Mouse (Mus musculus) MEL (cell line): ENCODE data around the gene Bbs9. TPM values are rescaled to one million over a fixed set of nuclear protein-coding genes. Genes with fewer than 3 reads are reported as not detected.

Experiments
- DNase-seq: peaks from one replicate; pipeline ENCODE4 v3.0.0; 2011; ENCODE audit warnings: low read depth, low spot score
- H3K27ac ChIP-seq: 2 replicates; pipeline ENCODE4 v1.5.1; 2012; ENCODE audit warnings: low read depth, mild to moderate bottlenecking, control low read depth, low read length, moderate library complexity; ENCODE audit not compliant: control insufficient read depth
- H3K27me3 ChIP-seq, 2 experiments: fragments of 150-350 bp in 1 of 2; sonication (generic) in 1 of 2; 2 replicates each; pipeline ENCODE4 v1.6.1; 2012; ENCODE audit warnings: low read length in 2 of 2, mild to moderate bottlenecking in 2 of 2, improper control_type of control experiment in 1 of 2, moderate library complexity in 1 of 2; ENCODE audit not compliant: insufficient read depth in 2 of 2, control insufficient read depth in 1 of 2
- H3K36me3 ChIP-seq, 2 experiments: 2 replicates each; pipeline ENCODE4 v1.6.1; 2012 to 2014; ENCODE audit warnings: low read length in 2 of 2, improper control_type of control experiment in 1 of 2, inconsistent platforms in 1 of 2, mild to moderate bottlenecking in 1 of 2; ENCODE audit not compliant: insufficient read depth in 2 of 2, control insufficient read depth in 1 of 2
- H3K4me1 ChIP-seq, 2 experiments: fragments of 150-350 bp in 1 of 2; sonication (generic) in 1 of 2; 2 replicates each; pipeline ENCODE4 v1.6.1; 2012; ENCODE audit warnings: low read length in 2 of 2, improper control_type of control experiment in 1 of 2, mild to moderate bottlenecking in 1 of 2; ENCODE audit not compliant: insufficient read depth in 2 of 2, control insufficient read depth in 1 of 2
- H3K4me3 ChIP-seq, 2 experiments: fragments of 150-350 bp in 1 of 2; sonication (generic) in 1 of 2; 2 replicates each; pipeline ENCODE4 v1.5.1; 2012; ENCODE audit warnings: low read depth in 2 of 2, low read length in 2 of 2, mild to moderate bottlenecking in 2 of 2, moderate library complexity in 2 of 2, control low read depth in 1 of 2, improper control_type of control experiment in 1 of 2; ENCODE audit not compliant: control insufficient read depth in 1 of 2, insufficient read depth in 1 of 2
- H3K79me2 ChIP-seq: 2 replicates; pipeline ENCODE4 v1.6.1; 2012; ENCODE audit warnings: mild to moderate bottlenecking, low read length, moderate library complexity; ENCODE audit not compliant: control insufficient read depth, poor library complexity, insufficient read depth
- H3K9ac ChIP-seq: 2 replicates; pipeline ENCODE4 v1.6.1; 2012; ENCODE audit warnings: low read depth, mild to moderate bottlenecking, control low read depth, low read length, moderate library complexity; ENCODE audit not compliant: control insufficient read depth, poor library complexity, severe bottlenecking
- H3K9me3 ChIP-seq: fragments of 150-350 bp; sonication (generic); replicated peaks from 2 replicates; pipeline ENCODE4 v1.6.1; 2012; ENCODE audit warnings: mild to moderate bottlenecking, low read length, improper control_type of control experiment, moderate library complexity; ENCODE audit not compliant: insufficient read depth
- BHLHE40 ChIP-seq: IDR thresholded peaks from 2 replicates; pipeline ENCODE4 v1.6.1; 2012; ENCODE audit warnings: low read depth, mild to moderate bottlenecking, inconsistent platforms, low read length, improper control_type of control experiment, borderline replicate concordance
- CHD1 ChIP-seq: IDR thresholded peaks from 2 replicates; pipeline ENCODE4 v1.6.1; 2012; ENCODE audit warnings: low read depth, mild to moderate bottlenecking, inconsistent platforms, low read length, improper control_type of control experiment
- CTCF ChIP-seq, 3 experiments: IDR thresholded peaks in 2 of 3; conservative IDR thresholded peaks in 1 of 3; 2 replicates each; pipeline ENCODE4 v1.5.1; 2011 to 2012; ENCODE audit warnings: low read length in 3 of 3, low read depth in 2 of 3, mild to moderate bottlenecking in 2 of 3, improper control_type of control experiment in 1 of 3, inconsistent platforms in 1 of 3, mixed read lengths in 1 of 3, moderate library complexity in 1 of 3; ENCODE audit not compliant: control insufficient read depth in 1 of 3, insufficient read depth in 1 of 3, poor library complexity in 1 of 3, severe bottlenecking in 1 of 3
- E2F4 ChIP-seq: IDR thresholded peaks from 2 replicates; pipeline ENCODE4 v1.6.1; 2011; ENCODE audit warnings: low read depth, low read length, improper control_type of control experiment, borderline replicate concordance
- EP300 ChIP-seq, 2 experiments: IDR thresholded peaks; 2 replicates each; pipeline ENCODE4 v1.6.1; 2011; ENCODE audit warnings: improper control_type of control experiment in 2 of 2, low read length in 2 of 2, low read depth in 1 of 2, mild to moderate bottlenecking in 1 of 2
- ETS1 ChIP-seq: IDR thresholded peaks from 2 replicates; pipeline ENCODE4 v1.6.1; 2012; ENCODE audit warnings: low read depth, mild to moderate bottlenecking, inconsistent platforms, low read length, improper control_type of control experiment, moderate library complexity
- GABPA ChIP-seq: IDR thresholded peaks from 2 replicates; pipeline ENCODE4 v1.6.1; 2012; ENCODE audit warnings: low read depth, mild to moderate bottlenecking, inconsistent platforms, low read length, improper control_type of control experiment, moderate library complexity
- HCFC1 ChIP-seq: IDR thresholded peaks from 2 replicates; pipeline ENCODE4 v1.6.1; 2012; ENCODE audit warnings: low read depth, mild to moderate bottlenecking, inconsistent platforms, low read length, improper control_type of control experiment, moderate library complexity
- JUND ChIP-seq: IDR thresholded peaks from 2 replicates; pipeline ENCODE4 v1.6.1; 2011; ENCODE audit warnings: low read depth, mild to moderate bottlenecking, improper control_type of control experiment, low read length
- KAT2A ChIP-seq: conservative IDR thresholded peaks from 2 replicates; pipeline ENCODE4 v1.6.1; 2012; ENCODE audit warnings: low read depth, low read length, improper control_type of control experiment, inconsistent platforms
- MAFK ChIP-seq: IDR thresholded peaks from 2 replicates; pipeline ENCODE4 v1.6.1; 2011; ENCODE audit warnings: low read depth, mild to moderate bottlenecking, low read length, improper control_type of control experiment, borderline replicate concordance
- MAX ChIP-seq: IDR thresholded peaks from 2 replicates; pipeline ENCODE4 v1.6.1; 2011; ENCODE audit warnings: low read length, improper control_type of control experiment
- MAZ ChIP-seq: IDR thresholded peaks from 2 replicates; pipeline ENCODE4 v1.6.1; 2012; ENCODE audit warnings: low read depth, mild to moderate bottlenecking, inconsistent platforms, low read length, improper control_type of control experiment
- MXI1 ChIP-seq: IDR thresholded peaks from 2 replicates; pipeline ENCODE4 v1.6.1; 2011; ENCODE audit warnings: mild to moderate bottlenecking, low read depth, low read length, improper control_type of control experiment
- MYB ChIP-seq: IDR thresholded peaks from 2 replicates; pipeline ENCODE4 v1.6.1; 2011; ENCODE audit warnings: mild to moderate bottlenecking, low read depth, low read length, improper control_type of control experiment
- MYC ChIP-seq: IDR thresholded peaks from 2 replicates; pipeline ENCODE4 v1.6.1; 2011; ENCODE audit warnings: low read depth, mild to moderate bottlenecking, low read length, improper control_type of control experiment, moderate library complexity
- NELFE ChIP-seq: IDR thresholded peaks from 2 replicates; pipeline ENCODE4 v1.6.1; 2011; ENCODE audit warnings: low read depth, low read length, improper control_type of control experiment
- NRF1 ChIP-seq: IDR thresholded peaks from 2 replicates; pipeline ENCODE4 v1.6.1; 2014; ENCODE audit warnings: low read depth, mild to moderate bottlenecking, inconsistent platforms, low read length, improper control_type of control experiment, moderate library complexity; ENCODE audit not compliant: poor library complexity, insufficient read depth, severe bottlenecking
- POLR2A ChIP-seq, 2 experiments: IDR thresholded peaks; 2 replicates each; pipeline ENCODE4 v1.6.1; 2011 to 2012; ENCODE audit warnings: low read length in 2 of 2, mild to moderate bottlenecking in 2 of 2, control low read depth in 1 of 2, improper control_type of control experiment in 1 of 2, low read depth in 1 of 2, moderate library complexity in 1 of 2; ENCODE audit not compliant: control insufficient read depth in 1 of 2, insufficient read depth in 1 of 2, poor library complexity in 1 of 2
- POLR2AphosphoS2 ChIP-seq: IDR thresholded peaks from 2 replicates; pipeline ENCODE4 v1.6.1; 2011; ENCODE audit warnings: low read length, improper control_type of control experiment
- POLR2AphosphoS5 ChIP-seq: IDR thresholded peaks from 2 replicates; pipeline ENCODE4 v1.6.1; 2012; ENCODE audit warnings: low read depth, borderline replicate concordance, mild to moderate bottlenecking, inconsistent platforms, low read length, moderate library complexity, mixed read lengths
- RAD21 ChIP-seq: IDR thresholded peaks from 2 replicates; pipeline ENCODE4 v1.6.1; 2011; ENCODE audit warnings: mild to moderate bottlenecking, low read depth, low read length, improper control_type of control experiment
- RCOR1 ChIP-seq: IDR thresholded peaks from 2 replicates; pipeline ENCODE4 v1.6.1; 2012; ENCODE audit warnings: low read depth, mild to moderate bottlenecking, inconsistent platforms, low read length, improper control_type of control experiment
- SIN3A ChIP-seq: IDR thresholded peaks from 2 replicates; pipeline ENCODE4 v1.6.1; 2012; ENCODE audit warnings: low read length, improper control_type of control experiment, inconsistent platforms
- SMC3 ChIP-seq: IDR thresholded peaks from 2 replicates; pipeline ENCODE4 v1.6.1; 2011; ENCODE audit warnings: low read depth, low read length, improper control_type of control experiment
- TAL1 ChIP-seq: IDR thresholded peaks from 2 replicates; pipeline ENCODE4 v1.6.1; 2012; ENCODE audit warnings: mild to moderate bottlenecking, inconsistent platforms, low read length, moderate library complexity, mixed read lengths
- TBP ChIP-seq: IDR thresholded peaks from 2 replicates; pipeline ENCODE4 v1.8.0; 2011; ENCODE audit warnings: low read depth, low read length, improper control_type of control experiment
- TCF12 ChIP-seq: IDR thresholded peaks from 2 replicates; pipeline ENCODE4 v1.6.1; 2014; ENCODE audit warnings: low read depth, mild to moderate bottlenecking, inconsistent platforms, low read length, improper control_type of control experiment, moderate library complexity
- UBTF ChIP-seq: IDR thresholded peaks from 2 replicates; pipeline ENCODE4 v1.6.1; 2012; ENCODE audit warnings: low read depth, mild to moderate bottlenecking, inconsistent platforms, low read length, improper control_type of control experiment, moderate library complexity, borderline replicate concordance; ENCODE audit not compliant: insufficient read depth
- USF1 ChIP-seq: IDR thresholded peaks from 2 replicates; pipeline ENCODE4 v1.6.1; 2014; ENCODE audit warnings: low read depth, mild to moderate bottlenecking, inconsistent platforms, low read length, improper control_type of control experiment, moderate library complexity
- USF2 ChIP-seq, 2 experiments: IDR thresholded peaks; 2 replicates each; pipeline ENCODE4 v1.6.1; 2011 to 2012; ENCODE audit warnings: improper control_type of control experiment in 2 of 2, low read length in 2 of 2, borderline replicate concordance in 1 of 2, inconsistent platforms in 1 of 2, low read depth in 1 of 2, mild to moderate bottlenecking in 1 of 2; ENCODE audit not compliant: insufficient read depth in 1 of 2
- ZC3H11A ChIP-seq: IDR thresholded peaks from 2 replicates; pipeline ENCODE4 v1.6.1; 2012; ENCODE audit warnings: low read depth, mild to moderate bottlenecking, inconsistent platforms, low read length, improper control_type of control experiment
- ZKSCAN1 ChIP-seq: IDR thresholded peaks from 2 replicates; pipeline ENCODE4 v1.6.1; 2012; ENCODE audit warnings: low read depth, mild to moderate bottlenecking, inconsistent platforms, low read length, improper control_type of control experiment, moderate library complexity
- ZMIZ1 ChIP-seq: IDR thresholded peaks from 2 replicates; pipeline ENCODE4 v1.6.1; 2012; ENCODE audit warnings: low read depth, mild to moderate bottlenecking, inconsistent platforms, low read length, improper control_type of control experiment, moderate library complexity
- ZNF384 ChIP-seq: IDR thresholded peaks from 2 replicates; pipeline ENCODE4 v1.6.1; 2012; ENCODE audit warnings: low read depth, mild to moderate bottlenecking, inconsistent platforms, low read length, improper control_type of control experiment
- polyA plus RNA-seq, 2 experiments: library from polyadenylated mRNA; stranded (reverse) in 1 of 2; unstranded in 1 of 2; fragments of >175 nt in 1 of 2; fragments of >200 nt in 1 of 2; gene quantifications; 2 replicates each; pipeline versions ENCODE4 v1.2.1 to v1.2.4; 2012; ENCODE audit warnings: low replicate concordance in 2 of 2, low read depth in 1 of 2; ENCODE audit not compliant: insufficient read length in 2 of 2, insufficient read depth in 1 of 2, missing spikeins in 1 of 2
- total RNA-seq: library from RNA; depleted of rRNA; stranded (reverse); fragments of 300-350 nt; gene quantifications from 2 replicates; pipeline ENCODE4 v1.2.3, GENCODE M21; 2012

Gene Bbs9
- total and polyA plus RNA-seq, 3 experiments, result 18.5 to 19.5 TPM; not detected in 1

GRCm38 (mm10) chr9:22429533-22430241 lies 45.8 kb upstream of the Bbs9 start:
- peak overlapping the region; percentile 38 to 45 for H3K4me3 ChIP-seq
- peak; percentile 99 for DNase-seq
- H3K27me3 ChIP-seq, result no peaks in the 10 kb centered on the region
- H3K9ac ChIP-seq, result peak overlapping the region; percentile 42
- H3K79me2 ChIP-seq, result no peaks in the 10 kb centered on the region
- peaks cover 0 to 30% of the 10 kb centered on the region in 2 experiments; a peak in 2 of 4 replicates for H3K36me3 ChIP-seq
- peaks cover 26 to 27% of the 10 kb centered on the region in 2 experiments for H3K4me1 ChIP-seq
- peak overlapping the region; percentile 80 for H3K27ac ChIP-seq
- H3K9me3 ChIP-seq, result no peaks in the 10 kb centered on the region
- TF ChIP-seq POLR2A (IDR thresholded peaks at IDR 0.05; ENCODE audit: control insufficient read depth in 1 of 2, insufficient read depth in 1 of 2, low read depth in 1 of 2, low read length in 2 of 2, poor library complexity in 1 of 2) (peak in 1 of 2 experiments; percentile 42; a peak in 1 of 4 replicates), RAD21 (no peak; the same call in 1 of the 2 replicates), POLR2AphosphoS5 (peak; percentile 66; the same call in 1 of the 2 replicates), MYB (peak; percentile 96), TBP (peak; percentile 61), SIN3A (peak; percentile 99), USF1 (no peak), MYC (peak; percentile 97), MAX (peak; percentile 81), BHLHE40 (peak; percentile 89), ZMIZ1 (peak; percentile 75; the same call in 1 of the 2 replicates), KAT2A (peak; percentile 42), ZNF384 (peak; percentile 63; the same call in 1 of the 2 replicates), GABPA (0 out of 2 replicates have a peak, but pooled peaks have one; percentile 61), CHD1 (peak; percentile 96; the same call in 1 of the 2 replicates), NELFE (peak; percentile 29; the same call in 1 of the 2 replicates), ZC3H11A (no peak; the same call in 1 of the 2 replicates), MAZ (peak; percentile 88), SMC3 (0 out of 2 replicates have a peak, but pooled peaks have one; percentile 20), POLR2AphosphoS2 (peak; percentile 97; the same call in 1 of the 2 replicates), HCFC1 (peak; percentile 71), CTCF (IDR thresholded peaks at IDR 0.05 in 2 of 3, conservative IDR thresholded peaks at IDR 0.05 in 1 of 3; ENCODE audit: control insufficient read depth in 1 of 3, insufficient read depth in 1 of 3, low read depth in 2 of 3, low read length in 3 of 3, poor library complexity in 1 of 3, severe bottlenecking in 1 of 3) (peak in 2 of 3 experiments; percentile 36 to 44; a peak in 3 of 6 replicates), JUND (peak; percentile 82), RCOR1 (peak; percentile 100), ETS1 (peak; percentile 100), E2F4 (0 out of 2 replicates have a peak, but pooled peaks have one; percentile 39), MXI1 (peak; percentile 97), NRF1 (no peak), USF2 (IDR thresholded peaks at IDR 0.05; ENCODE audit: borderline replicate concordance in 1 of 2, insufficient read depth in 1 of 2, low read depth in 1 of 2, low read length in 2 of 2) (no peak; a peak in 1 of 4 replicates), EP300 (IDR thresholded peaks at IDR 0.05; ENCODE audit: low read depth in 1 of 2, low read length in 2 of 2) (peak; percentile 98 to 100), TCF12 (peak; percentile 99), UBTF (no peak), TAL1 (peak; percentile 68), ZKSCAN1 (peak; percentile 35), MAFK (peak; percentile 96)
